Mouse (Mus musculus) ES-Bruce4 (cell line): ENCODE measurements around the gene Phlpp1.

Source experiments
- CTCF ChIP-seq: IDR thresholded peaks from one replicate; pipeline ENCODE4 v1.8.1; 2011; ENCODE audit warnings: low read depth, low read length
- EP300 ChIP-seq: IDR thresholded peaks from 2 replicates; pipeline ENCODE4 v1.6.1; 2011; ENCODE audit warnings: low read depth, low read length; ENCODE audit not compliant: insufficient read depth

DNA sequence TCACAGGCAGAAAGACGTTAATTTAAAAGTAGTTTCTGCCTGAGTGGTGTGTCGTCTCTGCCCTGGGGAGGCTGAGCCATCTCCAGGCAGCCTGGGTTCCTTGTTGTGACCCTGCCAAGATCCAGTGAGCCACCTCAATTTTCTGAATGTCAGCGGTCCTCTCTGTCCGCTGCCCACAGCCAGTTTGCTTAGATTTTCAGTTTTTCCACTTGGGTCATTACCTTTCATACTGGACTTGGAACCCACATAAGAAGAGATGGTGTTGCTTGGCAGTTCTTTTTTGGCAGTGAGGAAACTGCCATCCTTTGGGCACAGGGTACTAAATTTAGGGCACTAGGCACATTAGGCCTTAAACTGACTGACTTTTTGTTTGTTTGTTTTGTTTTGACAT, 60.9 kb downstream of the Phlpp1 start:
- TF ChIP-seq EP300 (no peak), CTCF (no peak)
